Mouse (Mus musculus) embryonic facial prominence, embryonic 15.5 days (tissue): Measurements from ENCODE around the gene Rcl1. TPM values are rescaled to one million over a fixed set of nuclear protein-coding genes. Genes with fewer than 3 reads are reported as not detected.

ENCODE experiments used
- ATAC-seq: fragments of 200-750 bp; cut with Nextera tagmentation; 2 replicates; pipeline ENCODE4 v1.8.0; 2017; ENCODE audit warnings: low read depth, moderate TSS enrichment; ENCODE audit not compliant: insufficient number of reproducible peaks, low FRiP score, low TSS enrichment
- H3K27ac ChIP-seq: fragments of 300-500 bp; sonication (generic); replicated peaks from 2 replicates; pipeline ENCODE4 v1.5.1; 2015; ENCODE audit warnings: mild to moderate bottlenecking, inconsistent platforms
- H3K27me3 ChIP-seq: fragments of 300-500 bp; sonication (generic); 2 replicates; pipeline ENCODE4 v1.6.1; 2015; ENCODE audit warnings: inconsistent platforms
- H3K36me3 ChIP-seq: fragments of 300-500 bp; sonication (generic); 2 replicates; pipeline ENCODE4 v1.6.1; 2015; ENCODE audit warnings: mild to moderate bottlenecking, inconsistent platforms
- H3K4me1 ChIP-seq: fragments of 300-500 bp; sonication (generic); 2 replicates; pipeline ENCODE4 v1.6.1; 2015; ENCODE audit warnings: inconsistent platforms
- H3K4me2 ChIP-seq: fragments of 300-500 bp; sonication (generic); replicated peaks from 2 replicates; pipeline ENCODE4 v1.6.1; 2015; ENCODE audit warnings: mild to moderate bottlenecking, inconsistent platforms
- H3K4me3 ChIP-seq: fragments of 300-500 bp; sonication (generic); replicated peaks from 2 replicates; pipeline ENCODE4 v1.5.1; 2015; ENCODE audit warnings: mild to moderate bottlenecking, inconsistent platforms
- H3K9ac ChIP-seq: fragments of 300-500 bp; sonication (generic); 2 replicates; pipeline ENCODE4 v1.6.1; 2015; ENCODE audit warnings: inconsistent platforms
- H3K9me3 ChIP-seq: fragments of 300-500 bp; sonication (generic); replicated peaks from 2 replicates; pipeline ENCODE4 v1.6.1; 2016; ENCODE audit warnings: inconsistent platforms
- WGBS: fragments of 180-500 bp; shearing (Covaris S2); methylation state at CpG from one replicate; pipeline ENCODE4 v1.1.7; 2015; 5-methylcytosine and 5-hydroxymethylcytosine counted together
- polyA plus RNA-seq: library from polyadenylated mRNA; unstranded; fragments of >200 nt; fragmentation: Nextera tagmentation; extraction: Ambion mirVana; gene quantifications from 2 replicates; pipeline ENCODE4 v1.2.1, GENCODE M21; 2015

The Rcl1 gene
- polyA plus RNA-seq, 1 experiment from 2014 or later, result 47.1 TPM

GRCm38 (mm10) chr19:29155552-29155951 is 54.4 kb downstream of the Rcl1 start:
- H3K4me1 ChIP-seq, result no peaks in the 10 kb centered on the region
- ATAC-seq, result no peak
- WGBS, result 72% methylated on average over 3 of the region's 3 CpGs
- no peak overlapping the region for H3K9ac ChIP-seq
- no peak overlapping the region for H3K4me3 ChIP-seq
- H3K36me3 ChIP-seq, result no peaks in the 10 kb centered on the region
- H3K27me3 ChIP-seq, result no peaks in the 10 kb centered on the region
- H3K4me2 ChIP-seq, result no peak overlapping the region
- H3K27ac ChIP-seq, result no peak overlapping the region
- no peaks in the 10 kb centered on the region for H3K9me3 ChIP-seq

GRCm38 (mm10) chr19:29156417-29156816 is 55.2 kb downstream of the Rcl1 start:
- ATAC-seq, result no peak
- Histone ChIP-seq H3K4me3 (no peak overlapping the region), H3K36me3 (no peaks in the 10 kb centered on the region), H3K27ac (no peak overlapping the region), H3K9me3 (no peaks in the 10 kb centered on the region), H3K4me2 (no peak overlapping the region), H3K4me1 (no peaks in the 10 kb centered on the region), H3K9ac (no peak overlapping the region), H3K27me3 (no peaks in the 10 kb centered on the region)
- WGBS, result 51% methylated on average over 3 of the region's 3 CpGs

- Histone ChIP-seq H3K36me3 (no peaks in the 10 kb centered on the region), H3K4me2 (no peak overlapping the region), H3K4me1 (no peaks in the 10 kb centered on the region), H3K4me3 (no peak overlapping the region), H3K27me3 (no peaks in the 10 kb centered on the region), H3K27ac (no peak overlapping the region), H3K9ac (no peak overlapping the region), H3K9me3 (no peaks in the 10 kb centered on the region)
- 87% methylated on average over 5 of the region's 5 CpGs for whole genome bisulfite sequencing
- ATAC-seq, result no peak
These were observed 56.7 kb downstream of the Rcl1 start for GRCm38 (mm10) chr19:29157678-29158466.

GRCm38 (mm10) chr19:29158486-29158885 is 57.3 kb downstream of the Rcl1 start:
- H3K27ac ChIP-seq, result no peak overlapping the region
- H3K4me1 ChIP-seq, result no peaks in the 10 kb centered on the region
- H3K4me3 ChIP-seq, result no peak overlapping the region
- H3K36me3 ChIP-seq, result no peaks in the 10 kb centered on the region
- H3K9ac ChIP-seq, result no peak overlapping the region
- 75% methylated on average over 3 of the region's 3 CpGs for WGBS
- H3K27me3 ChIP-seq, result no peaks in the 10 kb centered on the region
- no peaks in the 10 kb centered on the region for H3K9me3 ChIP-seq
- H3K4me2 ChIP-seq, result no peak overlapping the region
- ATAC-seq, result no peak

- no peak overlapping the region for H3K4me3 ChIP-seq
- H3K4me1 ChIP-seq, result no peaks in the 10 kb centered on the region
- no peaks in the 10 kb centered on the region for H3K36me3 ChIP-seq
- WGBS, result 86% methylated on average over 4 of the region's 4 CpGs
- ATAC-seq, result no peak
- H3K9ac ChIP-seq, result no peak overlapping the region
- H3K4me2 ChIP-seq, result no peak overlapping the region
- no peak overlapping the region for H3K27ac ChIP-seq
- H3K9me3 ChIP-seq, result no peaks in the 10 kb centered on the region
- no peaks in the 10 kb centered on the region for H3K27me3 ChIP-seq
These were observed 62.8 kb downstream of the Rcl1 start for GRCm38 (mm10) chr19:29163817-29164527.

- Histone ChIP-seq H3K9me3 (no peaks in the 10 kb centered on the region), H3K4me2 (no peak overlapping the region), H3K9ac (no peak overlapping the region), H3K27ac (no peak overlapping the region), H3K4me3 (no peak overlapping the region), H3K4me1 (no peaks in the 10 kb centered on the region), H3K27me3 (no peaks in the 10 kb centered on the region), H3K36me3 (no peaks in the 10 kb centered on the region)
- 75% methylated on average over 7 of the region's 7 CpGs for WGBS
- no peak for ATAC-seq
These were observed 63.5 kb downstream of the Rcl1 start for GRCm38 (mm10) chr19:29164528-29165166.

GRCm38 (mm10) chr19:29167938-29168337 is 66.8 kb downstream of the Rcl1 start:
- Histone ChIP-seq H3K4me2 (no peak overlapping the region), H3K27me3 (no peaks in the 10 kb centered on the region), H3K9ac (no peak overlapping the region), H3K4me3 (no peak overlapping the region), H3K4me1 (no peaks in the 10 kb centered on the region), H3K9me3 (no peaks in the 10 kb centered on the region), H3K36me3 (no peaks in the 10 kb centered on the region), H3K27ac (no peak overlapping the region)
- 81% methylated on average over 6 of the region's 6 CpGs for WGBS
- ATAC-seq, result no peak

GRCm38 (mm10) chr19:29180336-29180735 is 79.2 kb downstream of the Rcl1 start:
- no peaks in the 10 kb centered on the region for H3K9me3 ChIP-seq
- H3K4me3 ChIP-seq, result no peak overlapping the region
- H3K27ac ChIP-seq, result no peak overlapping the region
- no peak for ATAC-seq
- 81% methylated on average over 4 of the region's 4 CpGs for WGBS
- no peak overlapping the region for H3K4me2 ChIP-seq
- H3K4me1 ChIP-seq, result 0 out of 2 replicates have a peak, but pooled peaks cover 4% of the 10 kb centered on the region
- H3K36me3 ChIP-seq, result no peaks in the 10 kb centered on the region
- no peak overlapping the region for H3K9ac ChIP-seq
- no peaks in the 10 kb centered on the region for H3K27me3 ChIP-seq

- no peak for ATAC-seq
These were observed 81.0 kb downstream of the Rcl1 start for GRCm38 (mm10) chr19:29182166-29182565.

GRCm38 (mm10) chr19:29185122-29185521 is 83.9 kb downstream of the Rcl1 start:
- Histone ChIP-seq H3K4me1 (0 out of 2 replicates have a peak, but pooled peaks cover 4% of the 10 kb centered on the region), H3K4me2 (no peak overlapping the region), H3K9ac (no peak overlapping the region), H3K9me3 (no peaks in the 10 kb centered on the region), H3K36me3 (no peaks in the 10 kb centered on the region), H3K27ac (no peak overlapping the region), H3K4me3 (no peak overlapping the region), H3K27me3 (no peaks in the 10 kb centered on the region)
- 52% methylated on average over 7 of the region's 7 CpGs for WGBS
- ATAC-seq, result no peak

More at GRCm38 (mm10) chr19:29182166-29182565, 81.0 kb downstream of the Rcl1 start:
- Histone ChIP-seq H3K4me1 (0 out of 2 replicates have a peak, but pooled peaks cover 4% of the 10 kb centered on the region), H3K9me3 (no peaks in the 10 kb centered on the region), H3K4me2 (no peak overlapping the region), H3K36me3 (no peaks in the 10 kb centered on the region), H3K9ac (no peak overlapping the region), H3K27me3 (no peaks in the 10 kb centered on the region), H3K27ac (no peak overlapping the region), H3K4me3 (no peak overlapping the region)
- WGBS, result 44% methylated on average over 5 of the region's 5 CpGs

GRCm38 (mm10) chr19:29185552-29186232 is 84.5 kb downstream of the Rcl1 start:
- WGBS, result 51% methylated on average over 9 of the region's 9 CpGs
- no peak overlapping the region for H3K9ac ChIP-seq
- H3K4me3 ChIP-seq, result no peak overlapping the region
- H3K27me3 ChIP-seq, result no peaks in the 10 kb centered on the region
- no peak for ATAC-seq
- 0 out of 2 replicates have a peak, but pooled peaks cover 4% of the 10 kb centered on the region for H3K4me1 ChIP-seq
- H3K27ac ChIP-seq, result no peak overlapping the region
- H3K4me2 ChIP-seq, result no peak overlapping the region
- H3K36me3 ChIP-seq, result no peaks in the 10 kb centered on the region
- no peaks in the 10 kb centered on the region for H3K9me3 ChIP-seq
